Mouse (Mus musculus) leukemia stem cell, adult 10-12 weeks (primary cell): ENCODE results near the gene Ptn. TPM values are rescaled to one million over a fixed set of nuclear protein-coding genes. Genes with fewer than 3 reads are reported as not detected.

Source experiments
- polyA plus RNA-seq: library from polyadenylated mRNA; stranded (reverse); fragments of >175 nt; gene quantifications from 2 replicates; pipeline ENCODE4 v1.2.3, GENCODE M21; 2012; ENCODE audit warnings: low replicate concordance

Gene Ptn
- polyA plus RNA-seq: not detected in 2 replicates

DNA sequence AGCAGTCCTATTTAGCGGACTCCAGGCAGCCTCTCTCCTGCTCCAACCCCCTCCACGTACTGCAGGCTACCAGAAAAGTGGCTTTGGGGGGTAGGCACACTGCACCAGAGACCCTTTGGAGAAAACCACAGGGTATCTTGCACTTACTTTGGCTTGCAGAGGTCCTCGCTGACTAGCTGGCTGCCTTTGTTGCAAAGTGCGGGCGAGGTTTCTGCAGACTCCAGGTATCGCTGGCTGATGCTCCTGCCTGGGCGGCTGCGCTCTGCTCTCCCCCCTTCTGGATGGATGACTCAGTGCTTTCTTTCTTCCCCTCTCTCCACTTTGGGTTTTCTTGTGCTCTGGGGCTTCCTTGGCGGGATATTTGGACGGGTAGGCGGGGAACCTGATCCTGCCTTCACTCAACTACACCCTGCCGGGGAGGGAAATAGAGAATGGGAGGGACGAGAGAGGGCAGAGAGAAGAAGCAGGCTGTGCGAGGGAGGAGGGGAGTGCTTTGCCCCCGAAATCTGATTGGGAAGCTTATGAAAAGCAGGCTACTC is at the start of gene Ptn:
TSS of gene Ptn (minus strand) at position 474 of the 539 bp plus-strand sequence.

